Mouse (Mus musculus) yolk sac, embryonic 10.5 days (tissue): ENCODE measurements around the gene Ncstn.
A peak's percentile ranks its signal among the peaks of the same experiment; 100 is the strongest.

Source experiments
- DNase-seq: peaks from one replicate; pipeline ENCODE4 v3.0.0-alpha.2; 2017; ENCODE audit warnings: low spot score

Ncstn gene

DNA sequence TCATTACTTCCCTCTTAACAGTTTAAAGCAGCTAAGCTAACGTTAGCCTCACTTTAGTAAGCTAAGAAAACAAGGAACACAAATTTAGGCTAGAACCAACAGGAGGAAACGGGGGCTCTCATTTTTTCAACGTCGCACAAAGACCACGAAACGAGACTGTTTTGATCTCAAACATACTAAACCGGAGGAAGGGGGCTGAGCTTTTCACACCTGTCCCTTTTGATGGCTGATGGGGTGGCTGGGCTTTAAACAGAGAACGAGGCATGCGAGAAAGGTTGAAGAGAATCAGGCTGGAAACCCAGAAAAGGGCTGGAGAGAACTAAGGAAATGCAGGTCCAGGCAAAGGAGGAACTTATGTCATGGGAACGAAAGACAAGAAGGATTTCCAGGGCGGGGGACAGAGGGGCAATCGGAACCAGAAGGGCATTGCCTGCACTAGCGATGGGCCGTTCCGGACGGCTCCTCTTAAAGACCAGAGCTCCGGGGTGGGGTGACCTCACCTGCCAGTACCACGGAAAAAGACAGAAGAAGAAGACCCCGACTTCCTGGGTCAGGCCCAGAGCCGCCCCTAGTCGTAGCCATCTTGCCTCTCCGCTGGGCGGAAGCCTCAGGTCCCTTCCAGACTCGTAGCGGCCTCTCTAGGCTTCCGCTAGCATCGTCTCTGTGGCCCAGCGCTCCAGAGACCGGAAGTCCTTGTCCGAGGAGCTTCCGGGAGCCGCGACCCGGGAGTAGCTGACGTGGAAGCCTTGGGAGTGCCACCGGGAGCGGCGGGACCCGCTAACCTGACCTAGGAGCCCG, at the start of gene Ncstn, which contains the start of gene Copa:
Gene Ncstn, minus strand, starts transcription at position 695 of the 798 bp plus-strand sequence.
Gene Copa, plus strand, starts transcription at position 429 of the 798 bp plus-strand sequence.
- peak; percentile 95 for DNase-seq

DNA sequence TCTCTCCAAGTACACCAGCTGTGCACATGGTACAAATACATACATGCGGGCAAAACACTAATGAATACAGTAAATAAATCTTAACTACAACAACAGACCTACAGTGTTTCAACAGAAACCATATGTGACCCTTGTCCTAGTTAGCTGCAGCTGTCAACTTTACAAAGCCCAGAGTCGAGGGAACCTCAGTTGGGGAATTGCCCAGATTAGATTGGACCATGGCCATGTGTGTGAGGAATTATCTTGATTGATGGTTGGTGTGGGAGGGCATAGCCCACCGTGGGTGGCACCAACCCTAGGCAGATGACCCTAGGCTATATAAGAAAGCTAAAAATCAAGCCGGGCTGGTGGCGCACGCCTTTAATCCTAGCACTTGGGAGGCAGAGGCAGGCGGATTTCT, 49.7 kb upstream of the Ncstn start:
- DNase-seq: no peak

DNA sequence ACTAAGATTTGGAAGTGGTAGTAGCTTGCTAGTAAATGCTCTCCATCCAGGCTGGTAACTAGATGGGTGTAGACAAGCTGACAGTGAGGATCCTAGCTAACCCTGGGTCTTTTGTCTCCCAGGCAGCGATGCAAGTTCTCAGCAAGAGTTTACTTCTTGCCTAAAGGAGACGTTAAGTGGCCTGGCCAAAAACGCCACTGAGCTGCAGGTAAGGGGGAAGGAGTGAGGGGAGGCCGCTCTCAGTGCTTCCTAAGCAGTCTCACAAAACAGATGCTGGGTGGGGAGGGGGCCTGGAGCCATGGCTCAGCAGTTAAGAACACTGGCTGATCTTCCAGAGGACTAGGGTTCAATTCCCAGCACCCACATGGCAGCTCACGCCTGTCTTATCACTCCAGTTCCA, 47.2 kb upstream of the Ncstn start:
- no peak for DNase-seq

DNA sequence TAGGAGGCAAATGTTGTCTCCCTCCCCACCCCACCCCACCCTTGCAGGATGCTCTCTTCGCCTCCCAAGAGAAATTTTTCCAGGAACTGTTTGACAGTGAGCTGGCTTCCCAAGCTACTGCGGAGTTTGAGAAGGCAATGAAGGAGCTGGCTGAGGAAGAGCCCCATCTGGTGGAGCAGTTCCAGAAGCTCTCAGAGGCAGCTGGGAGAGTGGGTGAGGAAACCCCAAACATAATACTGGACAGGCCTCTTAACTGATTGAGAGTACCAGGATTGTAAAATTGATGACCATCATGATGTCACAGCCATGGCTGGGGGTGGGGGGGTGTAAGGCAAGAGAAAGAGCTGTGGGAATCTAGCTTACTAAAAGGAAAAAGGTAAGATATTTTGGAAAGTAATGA, 46.5 kb upstream of the Ncstn start:
- no peak for DNase-seq

DNA sequence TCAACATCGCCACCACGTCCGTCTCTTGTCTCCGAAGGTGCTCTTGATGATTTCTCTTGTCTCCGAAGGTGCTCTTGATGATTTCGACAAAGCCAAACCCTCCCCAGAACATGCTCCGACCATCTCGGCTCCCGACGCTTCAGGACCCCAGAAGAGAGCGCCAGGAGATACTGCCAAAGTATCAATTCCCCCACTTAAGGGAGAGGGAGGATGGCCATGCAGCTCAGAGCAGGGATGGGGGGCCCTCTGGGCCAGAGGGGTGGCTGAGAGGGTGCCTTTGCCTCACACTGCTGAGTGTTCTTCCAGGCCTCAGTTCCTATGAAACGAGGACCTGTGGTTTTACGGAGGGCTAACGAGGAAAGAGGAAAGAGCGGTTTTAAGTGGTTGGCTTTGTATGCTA, 46.0 kb upstream of the Ncstn start:
- no peak for DNase-seq

DNA sequence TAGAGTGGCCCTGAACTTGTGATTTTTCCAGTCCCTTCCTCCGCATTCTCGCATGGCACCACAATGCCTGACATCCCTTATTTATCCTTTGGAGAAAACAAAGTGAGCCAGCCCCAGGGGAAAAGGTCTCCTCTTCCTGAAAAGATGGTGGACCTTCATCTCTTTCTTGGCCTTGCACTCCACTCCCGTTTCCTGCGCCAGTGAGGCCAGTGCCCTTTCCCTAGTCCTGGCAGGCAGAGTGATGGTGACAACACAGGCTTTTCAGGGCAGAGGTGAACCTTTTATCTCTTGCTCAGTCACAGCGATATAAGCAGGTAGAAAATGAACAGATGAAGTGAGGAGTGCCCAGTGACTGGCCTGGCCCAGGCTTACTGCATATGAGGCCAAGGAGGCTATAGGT, 44.9 kb upstream of the Ncstn start:
- peak; percentile 25 for DNase-seq

DNA sequence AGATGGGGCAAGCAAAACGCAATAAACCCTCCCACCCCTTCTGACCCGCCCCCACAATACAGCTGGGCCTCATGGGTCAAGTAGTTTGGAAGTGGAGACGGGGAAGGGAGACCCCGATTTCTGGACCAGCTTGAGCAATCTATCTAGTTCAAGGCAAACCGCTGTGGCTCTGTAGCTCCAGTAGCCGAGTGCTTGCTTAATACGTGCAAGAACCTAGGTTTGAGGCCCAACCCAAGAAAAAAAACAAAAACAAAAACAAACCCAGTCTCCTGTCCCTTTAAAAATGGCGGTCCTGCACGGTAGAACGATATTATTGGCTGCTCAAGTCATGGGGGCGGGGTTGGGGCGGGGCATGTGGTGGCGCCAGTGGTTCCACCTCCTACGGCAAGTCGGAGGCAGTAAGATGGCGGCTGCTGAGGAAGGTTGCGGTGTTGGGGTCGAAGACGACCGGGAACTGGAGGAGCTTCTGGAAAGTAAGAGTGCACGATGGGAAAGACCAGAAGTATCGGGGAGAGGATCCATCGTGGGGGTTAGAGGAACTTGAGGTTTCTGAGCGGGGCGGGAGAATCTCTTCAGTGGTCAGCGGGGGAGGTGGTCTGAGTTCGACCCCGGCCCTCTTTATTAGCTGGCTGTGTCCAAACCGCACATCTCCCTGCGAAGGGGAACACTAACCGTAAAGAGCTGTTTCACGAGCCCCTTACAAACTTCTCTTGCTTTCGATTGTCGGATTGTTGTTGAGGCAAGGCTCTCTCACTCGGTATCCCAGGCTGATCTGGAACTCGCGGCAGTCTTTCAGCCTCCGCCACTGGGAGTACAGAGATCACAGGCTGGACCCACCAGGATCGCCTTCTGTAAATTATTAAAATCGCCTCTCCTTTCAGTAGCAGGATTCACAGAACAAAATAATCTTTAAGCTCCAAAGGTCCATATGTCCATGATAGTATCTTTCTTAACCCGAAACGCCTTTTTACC, 44.1 kb upstream of the Ncstn start, which contains the start of gene Pex19:
Gene Pex19, plus strand, starts transcription at position 380 of the 972 bp plus-strand sequence.
- DNase-seq: peak; percentile 93

DNA sequence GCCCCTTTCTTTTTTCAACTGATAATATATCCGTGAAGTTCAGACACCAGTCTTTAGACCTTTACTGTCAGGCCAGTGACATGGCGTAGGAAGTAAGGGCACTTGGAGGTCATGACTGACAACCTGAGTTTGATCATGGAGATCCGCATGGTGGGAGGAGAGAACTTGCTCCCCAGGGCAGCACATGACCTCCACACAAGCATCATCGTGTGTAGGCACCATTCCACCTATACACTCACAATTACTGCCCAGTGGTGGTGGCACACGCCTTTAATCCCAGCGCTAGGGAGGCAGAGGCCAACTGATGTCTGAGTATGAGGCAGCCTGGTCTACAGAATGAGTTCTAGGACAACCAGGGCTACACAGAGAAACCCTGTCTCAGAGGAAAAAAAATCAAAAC, 42.0 kb upstream of the Ncstn start:
- DNase-seq: no peak

DNA sequence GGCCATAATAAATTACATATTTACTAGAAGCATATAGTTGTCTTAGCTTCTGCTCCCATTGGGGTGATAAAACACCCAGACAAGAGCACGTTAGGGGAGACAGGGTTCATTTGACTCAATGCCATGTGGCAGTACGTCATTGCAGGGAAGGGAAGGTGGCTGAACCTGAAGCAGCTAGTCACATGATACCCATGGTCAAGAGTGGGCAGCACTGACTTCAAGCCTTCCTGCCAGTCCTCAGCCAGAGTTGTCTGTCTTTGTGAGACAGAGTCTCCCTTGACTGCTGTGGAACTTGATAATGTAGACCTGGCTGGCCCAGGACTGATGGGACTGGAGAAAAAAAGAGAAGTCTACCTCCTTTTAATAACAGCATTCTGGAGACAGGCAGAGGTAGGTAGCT, 40.1 kb upstream of the Ncstn start:
- no peak for DNase-seq

DNA sequence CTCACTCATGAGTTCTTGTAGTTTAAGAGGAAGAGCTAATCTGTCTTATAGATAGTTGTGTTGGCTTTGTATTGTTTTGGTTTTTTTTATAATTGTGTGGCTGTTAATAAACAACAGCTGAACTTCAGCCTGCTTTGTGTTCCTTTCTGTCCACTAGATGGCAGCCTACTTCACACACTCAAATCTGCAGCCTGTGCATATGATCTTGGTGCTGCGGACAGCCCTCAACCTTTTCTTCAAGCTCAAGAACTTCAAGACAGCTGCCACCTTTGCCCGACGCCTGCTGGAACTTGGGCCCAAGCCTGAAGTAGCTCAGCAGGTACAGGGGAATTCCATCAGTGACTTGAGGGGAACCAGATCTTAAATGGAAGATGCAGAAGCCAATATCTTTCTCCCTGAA, 37.1 kb upstream of the Ncstn start:
- DNase-seq: no peak

DNA sequence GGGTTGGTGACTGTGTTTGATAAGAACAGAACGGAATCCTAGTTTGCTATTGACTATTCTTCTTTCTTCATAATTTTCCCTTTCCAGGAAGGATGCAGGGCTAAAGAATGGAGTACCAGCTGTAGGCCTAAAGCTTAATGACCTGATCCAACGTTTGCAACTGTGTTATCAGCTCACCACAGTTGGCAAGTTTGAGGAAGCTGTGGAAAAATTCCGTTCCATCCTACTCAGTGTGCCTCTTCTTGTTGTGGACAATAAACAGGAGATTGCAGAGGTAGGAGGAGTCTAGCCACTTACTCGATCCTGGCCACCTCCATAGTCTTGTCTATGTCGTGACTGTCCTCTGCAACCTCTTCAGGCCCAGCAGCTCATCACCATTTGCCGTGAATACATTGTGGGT, 36.5 kb upstream of the Ncstn start:
- no peak for DNase-seq

DNA sequence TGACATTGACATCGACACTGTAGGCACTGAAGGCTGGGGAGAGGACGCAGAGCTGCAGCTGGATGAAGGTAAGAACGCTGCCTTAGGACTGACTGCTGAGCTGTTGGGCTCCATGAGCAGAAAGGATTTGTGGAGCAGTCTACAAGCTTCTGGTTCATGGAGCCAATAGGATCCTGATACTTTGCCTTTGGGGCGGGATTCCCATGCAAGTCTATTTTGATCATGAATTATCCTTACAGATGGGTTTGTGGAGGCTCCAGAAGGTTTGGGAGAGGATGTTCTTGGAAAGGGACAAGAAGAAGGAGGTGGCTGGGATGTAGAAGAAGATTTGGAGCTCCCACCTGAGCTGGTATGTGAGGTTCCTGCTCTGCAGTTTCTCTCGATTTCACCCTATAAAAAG, 34.4 kb upstream of the Ncstn start:
- no peak for DNase-seq

DNA sequence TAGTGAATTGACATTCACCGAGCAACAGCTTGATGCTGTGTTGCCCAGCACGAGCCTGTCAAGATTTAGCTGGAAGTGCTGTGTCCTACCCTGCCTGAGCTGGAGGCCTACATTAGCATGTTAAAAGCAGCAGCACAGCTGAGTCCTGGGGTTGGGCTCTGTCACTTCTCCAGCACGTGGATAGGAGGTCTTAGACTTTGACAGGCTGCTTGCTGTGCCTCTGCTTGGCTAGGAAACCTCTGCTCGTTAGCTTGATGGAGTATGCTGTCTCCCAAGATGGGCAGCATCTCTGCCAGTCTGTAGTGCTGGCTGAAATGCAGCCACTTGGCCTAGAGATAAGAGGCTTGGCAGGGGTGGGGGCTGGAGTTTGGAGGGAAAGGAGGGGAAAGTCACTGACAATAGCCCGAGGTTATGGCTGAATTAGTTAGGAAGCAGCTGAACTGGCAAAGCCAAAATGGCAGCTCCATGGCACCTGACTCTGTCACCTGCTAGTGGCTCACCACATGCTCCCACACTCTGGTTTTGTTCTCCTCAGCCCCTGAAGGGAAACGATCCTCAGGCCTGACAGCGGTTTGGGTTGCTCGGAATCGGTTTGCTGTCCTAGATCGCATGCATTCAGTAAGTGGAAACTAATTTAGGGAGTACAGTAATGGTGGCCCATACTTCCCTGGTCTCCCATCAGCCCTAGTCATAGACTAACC, 25.3 kb upstream of the Ncstn start:
- DNase-seq: no peak

DNA sequence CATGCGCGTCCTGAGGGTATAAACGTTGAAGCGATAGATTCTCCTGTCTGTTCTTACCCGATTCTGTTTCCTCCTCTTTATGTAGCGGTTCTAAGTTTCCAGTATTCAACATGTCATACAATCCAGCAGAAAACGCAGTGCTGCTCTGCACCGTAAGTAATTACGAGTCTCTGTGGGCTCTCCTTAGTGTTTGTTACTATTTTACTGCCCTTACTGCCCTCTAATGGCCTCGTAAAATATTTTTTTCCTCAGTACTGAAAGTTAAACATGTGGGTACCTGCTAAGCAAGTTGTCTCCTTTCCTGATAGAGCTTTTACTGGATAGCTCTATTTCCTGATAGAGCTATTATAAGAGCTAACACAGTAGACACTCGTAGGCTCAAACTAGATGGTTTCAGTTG, 22.5 kb upstream of the Ncstn start:
- no peak for DNase-seq

DNA sequence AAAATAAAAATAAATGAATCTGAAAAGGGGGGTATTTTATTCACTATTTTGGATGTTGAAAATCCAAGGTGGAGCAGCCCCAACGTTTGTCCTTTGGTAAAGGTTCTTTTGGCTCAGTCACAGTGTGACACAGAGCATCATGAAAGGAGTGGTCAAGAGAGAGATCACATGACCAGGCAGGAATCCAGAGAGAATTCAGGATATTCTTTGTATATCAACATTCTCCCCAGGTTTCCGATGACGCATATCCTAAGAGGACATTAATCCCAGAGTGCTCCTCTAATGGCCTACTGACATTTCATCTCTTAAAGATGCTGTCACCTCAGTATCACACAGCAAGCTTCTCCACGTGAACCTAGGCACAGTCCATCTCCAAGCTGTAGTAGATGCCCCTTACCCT, 21.0 kb upstream of the Ncstn start:
- no peak for DNase-seq

DNA sequence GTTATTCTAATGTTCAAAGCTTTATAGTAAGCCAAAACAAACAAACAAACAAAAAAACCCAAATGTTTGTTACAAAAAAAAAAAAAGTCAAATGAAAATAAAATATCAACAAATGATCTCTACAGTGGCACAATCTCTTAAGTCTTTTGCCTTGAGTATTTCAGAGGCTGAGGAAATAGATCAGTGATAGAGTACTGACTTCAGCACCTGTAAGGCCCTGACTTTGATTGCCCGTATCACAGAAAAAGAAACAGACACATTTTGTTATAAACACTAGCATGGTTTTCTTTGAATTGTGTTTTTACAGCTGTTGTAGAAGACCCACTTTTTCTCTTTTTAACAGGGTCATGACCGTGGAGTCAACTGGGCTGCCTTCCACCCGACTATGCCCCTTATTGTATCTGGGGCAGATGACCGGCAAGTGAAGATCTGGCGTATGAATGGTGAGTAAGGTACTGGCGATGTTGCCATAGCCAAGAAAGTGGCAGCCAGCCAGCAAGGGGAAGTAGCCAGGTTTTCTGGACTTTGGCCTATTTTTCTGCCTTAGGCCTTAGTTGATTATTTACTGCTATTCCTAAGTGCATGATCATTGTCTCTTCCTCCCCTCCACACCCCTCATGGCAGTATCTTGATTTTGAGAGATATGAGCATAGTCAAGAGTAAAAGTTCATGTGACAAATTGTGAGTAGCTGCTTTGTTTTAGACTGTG, 16.9 kb upstream of the Ncstn start:
- peak; percentile 73 for DNase-seq

DNA sequence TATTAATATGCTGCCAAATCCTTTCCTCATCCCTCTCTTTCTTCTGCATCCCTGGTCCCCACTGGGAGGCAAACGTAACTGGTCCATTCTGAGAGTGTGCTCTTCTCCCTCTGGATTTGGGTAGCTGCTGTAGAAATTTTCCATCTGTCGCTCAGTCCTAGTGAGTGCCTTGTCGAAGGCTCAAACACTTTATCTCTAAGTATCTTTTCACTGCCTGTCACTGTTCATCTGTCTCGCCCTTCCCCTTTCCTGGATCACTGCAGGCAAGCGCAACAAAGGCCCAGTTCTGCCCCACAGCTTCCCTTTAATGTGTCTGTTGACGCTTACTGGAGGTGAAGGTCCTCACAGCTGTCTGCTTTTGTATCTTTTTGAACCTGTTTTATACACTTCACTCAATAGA, 12.6 kb upstream of the Ncstn start:
- DNase-seq: no peak

DNA sequence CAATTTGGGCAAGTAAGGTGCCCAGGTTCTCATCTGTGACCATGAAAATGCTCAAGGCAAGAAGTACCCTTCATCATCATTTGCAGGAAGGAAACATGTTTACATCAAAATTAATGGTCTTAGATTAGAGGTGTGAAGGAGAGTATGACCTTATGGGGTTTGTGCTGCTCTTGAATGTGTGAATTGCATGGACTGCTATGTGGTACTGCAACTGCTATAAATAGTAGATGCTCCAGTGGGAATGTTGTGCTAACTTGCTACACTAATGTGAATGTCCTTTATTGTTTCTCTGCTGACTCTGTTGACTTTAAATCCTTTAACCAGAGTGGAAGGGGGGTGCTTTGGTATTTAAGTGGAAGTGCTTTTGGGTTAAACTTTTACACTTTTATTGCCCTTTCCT, 11.7 kb upstream of the Ncstn start:
- DNase-seq: no peak

DNA sequence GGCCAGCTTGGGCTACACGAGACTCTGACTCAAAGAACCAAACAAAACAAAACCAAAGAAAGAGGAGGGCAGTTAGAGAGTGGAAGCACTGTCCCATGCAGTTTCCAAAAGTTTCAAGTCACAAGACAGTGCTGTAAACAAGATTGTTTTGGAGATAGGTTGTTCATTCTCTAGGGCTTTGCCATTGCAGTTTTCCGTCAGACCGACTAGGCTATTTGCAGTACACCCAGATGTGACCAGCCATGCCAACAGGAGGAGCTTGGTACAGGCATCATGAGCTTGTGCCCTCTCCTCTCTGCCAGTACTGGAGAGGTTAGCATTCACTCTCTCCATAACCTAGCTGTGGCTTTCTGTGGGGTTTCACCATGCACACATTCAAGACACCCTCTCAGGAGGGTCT, 10.9 kb upstream of the Ncstn start:
- no peak for DNase-seq

DNA sequence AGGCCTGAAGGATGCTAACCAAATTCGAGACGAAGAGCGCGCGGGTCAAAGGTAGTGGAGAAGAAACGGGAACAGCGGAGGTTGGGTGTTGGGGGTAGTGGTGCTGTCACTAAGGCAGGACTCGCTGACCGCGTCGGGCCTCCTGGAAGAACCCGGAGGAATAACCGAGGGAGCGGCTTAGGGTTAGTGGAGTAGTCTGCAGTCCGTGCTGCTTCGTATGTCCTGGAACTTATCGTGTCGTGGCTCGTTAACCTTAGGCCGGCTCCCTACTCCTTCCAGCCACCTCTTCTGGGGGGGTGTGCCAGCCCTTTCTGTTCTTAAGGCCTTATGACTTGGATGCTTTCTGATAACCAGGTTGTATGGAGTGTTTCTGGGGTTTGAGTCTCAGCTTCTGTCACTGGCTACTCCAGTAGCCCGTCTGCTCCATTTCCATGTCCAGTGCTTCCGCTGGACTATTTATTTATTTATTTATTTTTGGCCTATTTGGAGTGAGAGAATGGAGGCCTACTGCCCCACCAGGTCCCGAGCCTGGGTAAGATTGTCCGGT, 377 bp upstream of the Ncstn start:
- DNase-seq: no peak

DNA sequence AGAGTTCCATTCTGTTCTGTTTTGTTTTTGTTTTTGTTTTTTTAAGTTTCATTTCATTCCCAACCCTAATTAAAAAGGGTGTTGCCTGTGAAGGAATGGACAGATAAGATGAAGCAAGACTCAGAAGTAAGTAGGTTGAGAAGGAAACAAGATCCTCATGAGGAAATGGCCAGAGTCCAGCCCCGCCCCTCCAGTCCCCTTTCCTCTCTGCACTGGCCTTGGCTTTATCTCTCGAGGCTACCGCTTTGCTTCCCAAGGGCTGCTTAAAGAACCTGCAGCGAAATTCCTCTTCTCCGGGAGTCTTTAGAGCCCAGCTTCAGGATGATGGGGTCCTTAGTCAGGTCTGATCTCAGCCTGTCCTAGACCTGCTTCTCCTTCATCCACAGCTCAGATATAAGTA, 4.6 kb downstream of the Ncstn start:
- DNase-seq: peak; percentile 65
